Mouse (Mus musculus): ENCODE results near the gene Plekhh2. TPM values are rescaled to one million over a fixed set of nuclear protein-coding genes. Genes with fewer than 3 reads are reported as not detected.

Gene Plekhh2
- total and polyA plus RNA-seq, 3 experiments: 1.4 to 2.0 (median 1.7) TPM

DNA sequence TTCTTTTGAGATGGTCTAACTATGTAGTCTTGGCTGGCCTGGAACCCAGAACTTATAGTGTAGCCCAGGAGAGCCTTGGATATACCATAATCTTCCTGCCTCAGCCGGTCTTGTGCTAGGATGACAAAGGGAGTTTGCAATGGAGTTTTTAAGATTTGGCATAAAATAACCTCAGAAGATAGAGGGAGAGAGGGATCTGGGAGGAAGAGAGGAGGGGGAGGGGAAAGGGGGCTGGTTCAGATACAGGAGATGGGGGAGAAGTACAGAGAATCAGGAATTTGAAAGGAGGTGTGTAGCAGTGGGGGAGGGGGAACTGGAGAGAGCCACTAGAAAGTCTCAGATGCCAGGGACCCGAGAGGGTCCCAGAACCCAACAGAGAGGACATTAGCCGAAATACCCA, 7.7 kb downstream of the Plekhh2 start:
- 84% methylated on average over 3 of the region's 3 CpGs for WGBS
- Histone ChIP-seq H3K9ac (ENCODE audit: low read depth, low read length) (no peak overlapping the region), H3K27me3 (ENCODE audit: control insufficient read depth, insufficient read depth, low read length) (no peaks in the 10 kb centered on the region), H3K79me2 (replicated peaks; ENCODE audit: control insufficient read depth, insufficient read depth, low read length) (no peaks in the 10 kb centered on the region), H3K4me1 (ENCODE audit: control insufficient read depth, insufficient read depth, low read length) (no peaks in the 10 kb centered on the region; the same call in 1 of the 2 replicates), H3K27ac (no peak overlapping the region), H3K36me3 (ENCODE audit: control insufficient read depth, insufficient read depth, low read length) (no peaks in the 10 kb centered on the region), H3K4me3 (no peak overlapping the region)
- intact Hi-C loops (cut with DNase I): no loop called here
- DNase-seq: no peak
- no peak for TF ChIP-seq POLR2A (IDR thresholded peaks at IDR 0.05; ENCODE audit: insufficient read depth, low read depth, low read length)
- no peak for TF ChIP-seq CTCF (IDR thresholded peaks at IDR 0.05)
- no peak for TF ChIP-seq EP300 (IDR thresholded peaks at IDR 0.05; ENCODE audit: insufficient read depth, low read depth, low read length)

GRCm38 (mm10) chr17:84520057-84520456, 8.4 kb downstream of the Plekhh2 start:
- TF ChIP-seq POLR2A (IDR thresholded peaks at IDR 0.05; ENCODE audit: insufficient read depth, low read depth, low read length) (no peak), CTCF (IDR thresholded peaks at IDR 0.05) (no peak), EP300 (IDR thresholded peaks at IDR 0.05; ENCODE audit: insufficient read depth, low read depth, low read length) (no peak)
- Histone ChIP-seq H3K4me1 (ENCODE audit: control insufficient read depth, insufficient read depth, low read length) (no peaks in the 10 kb centered on the region; the same call in 1 of the 2 replicates), H3K36me3 (ENCODE audit: control insufficient read depth, insufficient read depth, low read length) (no peaks in the 10 kb centered on the region), H3K79me2 (replicated peaks; ENCODE audit: control insufficient read depth, insufficient read depth, low read length) (no peaks in the 10 kb centered on the region), H3K27me3 (ENCODE audit: control insufficient read depth, insufficient read depth, low read length) (no peaks in the 10 kb centered on the region), H3K27ac (no peak overlapping the region), H3K9ac (ENCODE audit: low read depth, low read length) (no peak overlapping the region), H3K4me3 (no peak overlapping the region)
- intact Hi-C loops (cut with DNase I): no loop called here
- DNase-seq: no peak

DNA sequence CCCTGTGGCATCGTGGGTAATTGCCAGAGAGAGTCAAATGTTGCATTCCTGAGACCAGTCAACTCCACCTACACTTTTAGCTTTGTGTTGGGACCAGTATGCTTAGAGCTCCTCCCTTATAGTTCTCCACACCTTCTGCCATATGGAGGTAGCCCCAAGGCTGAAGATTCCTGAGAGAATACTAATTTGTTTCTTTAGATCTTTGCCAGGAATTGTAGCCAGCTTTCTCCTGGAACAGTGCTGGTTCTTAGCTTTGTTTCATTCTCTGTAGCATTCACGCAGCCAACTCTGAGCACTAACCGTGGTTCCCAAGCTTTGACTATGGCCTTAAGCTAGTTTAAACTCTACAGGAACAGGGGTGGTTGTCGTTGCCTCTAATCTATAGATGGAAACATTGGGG, 17.7 kb downstream of the Plekhh2 start:
- Histone ChIP-seq H3K27ac (no peak overlapping the region), H3K27me3 (ENCODE audit: control insufficient read depth, insufficient read depth, low read length) (no peaks in the 10 kb centered on the region), H3K4me3 (no peak overlapping the region), H3K9ac (ENCODE audit: low read depth, low read length) (no peak overlapping the region), H3K36me3 (ENCODE audit: control insufficient read depth, insufficient read depth, low read length) (0 out of 2 replicates have a peak, but pooled peaks cover 2% of the 10 kb centered on the region), H3K4me1 (ENCODE audit: control insufficient read depth, insufficient read depth, low read length) (peaks cover 7% of the 10 kb centered on the region), H3K79me2 (replicated peaks; ENCODE audit: control insufficient read depth, insufficient read depth, low read length) (no peaks in the 10 kb centered on the region)
- no peak for TF ChIP-seq POLR2A (IDR thresholded peaks at IDR 0.05; ENCODE audit: insufficient read depth, low read depth, low read length)
- no peak for TF ChIP-seq CTCF (IDR thresholded peaks at IDR 0.05)
- no peak for TF ChIP-seq EP300 (IDR thresholded peaks at IDR 0.05; ENCODE audit: insufficient read depth, low read depth, low read length)
- WGBS: 48% methylated on average over 4 of the region's 4 CpGs
- intact Hi-C loops (cut with DNase I): no loop called here
- no peak for DNase-seq

DNA sequence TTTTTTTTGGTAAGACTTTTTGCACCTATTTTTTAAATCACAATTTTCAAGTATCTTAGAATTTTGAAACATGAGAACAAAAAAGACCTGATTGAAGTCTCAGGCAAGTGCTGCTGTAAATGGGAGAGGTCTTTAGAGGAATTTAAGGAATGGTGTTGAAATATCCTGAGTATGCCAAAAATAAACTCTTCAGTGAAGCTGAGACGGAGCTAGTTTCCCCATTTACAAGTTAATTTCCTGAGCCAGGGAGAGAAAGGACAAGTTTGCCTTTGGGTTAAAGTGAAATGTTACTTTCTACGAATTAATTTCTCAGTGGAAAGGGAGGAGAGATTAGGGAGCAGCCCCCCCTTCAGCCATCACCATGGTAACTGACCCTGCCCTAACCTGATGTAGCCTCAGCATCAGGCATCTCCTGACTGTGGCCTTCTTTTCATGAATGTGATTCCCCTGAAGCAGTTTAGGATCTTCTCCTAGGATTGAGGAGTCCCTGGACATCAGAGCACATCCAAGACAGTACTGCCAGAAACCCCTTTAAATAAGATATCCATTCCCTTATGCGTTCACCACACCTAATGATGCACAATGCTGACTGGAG, 18.6 kb downstream of the Plekhh2 start:
- H3K4me3 ChIP-seq: no peak overlapping the region
- intact Hi-C loops (cut with DNase I): no loop called here
- H3K9ac ChIP-seq (ENCODE audit: low read depth, low read length): no peak overlapping the region
- H3K36me3 ChIP-seq (ENCODE audit: control insufficient read depth, insufficient read depth, low read length): 0 out of 2 replicates have a peak, but pooled peaks cover 2% of the 10 kb centered on the region
- no peak overlapping the region for H3K27ac ChIP-seq
- DNase-seq: no peak
- TF ChIP-seq POLR2A (IDR thresholded peaks at IDR 0.05; ENCODE audit: insufficient read depth, low read depth, low read length) (no peak), EP300 (IDR thresholded peaks at IDR 0.05; ENCODE audit: insufficient read depth, low read depth, low read length) (no peak)
- H3K79me2 ChIP-seq (replicated peaks; ENCODE audit: control insufficient read depth, insufficient read depth, low read length): no peaks in the 10 kb centered on the region
- no peaks in the 10 kb centered on the region for H3K27me3 ChIP-seq (ENCODE audit: control insufficient read depth, insufficient read depth, low read length)
- 43% methylated on average over 3 of the region's 3 CpGs for WGBS
- peaks cover 7% of the 10 kb centered on the region for H3K4me1 ChIP-seq (ENCODE audit: control insufficient read depth, insufficient read depth, low read length)

DNA sequence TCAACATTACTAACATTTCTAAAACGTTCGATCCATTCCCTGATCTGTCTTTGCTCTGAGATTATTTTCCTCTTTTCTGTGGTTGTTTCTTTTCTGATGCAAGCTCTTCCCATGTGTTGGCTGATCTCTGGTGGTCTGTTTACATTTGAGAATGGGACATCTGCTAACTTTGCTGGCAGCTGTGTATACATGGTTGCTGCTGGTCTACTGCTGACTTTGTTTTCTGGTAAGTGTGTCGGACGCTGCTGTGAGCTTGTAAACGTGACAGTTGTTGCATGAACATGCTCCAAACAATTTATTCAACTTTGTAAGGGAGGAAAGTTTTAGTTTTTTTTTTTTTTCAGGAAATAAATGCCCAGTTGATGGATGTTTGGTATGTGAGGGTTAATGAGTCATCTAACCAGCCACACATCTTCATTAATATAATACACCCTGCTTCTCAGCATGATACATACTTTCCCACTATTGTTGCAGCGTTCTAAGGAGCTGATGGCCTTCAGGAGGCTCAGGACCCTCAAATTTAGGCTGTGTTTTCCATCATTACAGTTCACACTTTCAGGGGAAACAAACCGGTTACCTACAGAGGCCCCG, 21.3 kb downstream of the Plekhh2 start:
- WGBS: 72% methylated on average over 8 of the region's 8 CpGs

GRCm38 (mm10) chr17:84533841-84534240, 22.1 kb downstream of the Plekhh2 start:
- H3K27me3 ChIP-seq (ENCODE audit: control insufficient read depth, insufficient read depth, low read length): no peaks in the 10 kb centered on the region
- no peak for DNase-seq
- H3K36me3 ChIP-seq (ENCODE audit: control insufficient read depth, insufficient read depth, low read length): peaks cover 4% of the 10 kb centered on the region; the same call in 1 of the 2 replicates
- intact Hi-C loops (cut with DNase I): no loop called here
- peak overlapping the region; percentile 5; the same call in 1 of the 2 replicates for H3K27ac ChIP-seq
- H3K4me3 ChIP-seq: no peak overlapping the region
- peaks cover 7% of the 10 kb centered on the region for H3K4me1 ChIP-seq (ENCODE audit: control insufficient read depth, insufficient read depth, low read length)
- WGBS: 59% methylated on average over 4 of the region's 4 CpGs
- H3K79me2 ChIP-seq (replicated peaks; ENCODE audit: control insufficient read depth, insufficient read depth, low read length): no peaks in the 10 kb centered on the region
- TF ChIP-seq POLR2A (IDR thresholded peaks at IDR 0.05; ENCODE audit: insufficient read depth, low read depth, low read length) (no peak), EP300 (IDR thresholded peaks at IDR 0.05; ENCODE audit: insufficient read depth, low read depth, low read length) (no peak), CTCF (IDR thresholded peaks at IDR 0.05) (no peak)
- no peak overlapping the region for H3K9ac ChIP-seq (ENCODE audit: low read depth, low read length)

More for the DNA sequence above, 21.3 kb downstream of the Plekhh2 start:
- peaks cover 4% of the 10 kb centered on the region; the same call in 1 of the 2 replicates for H3K36me3 ChIP-seq (ENCODE audit: control insufficient read depth, insufficient read depth, low read length)
- H3K4me1 ChIP-seq (ENCODE audit: control insufficient read depth, insufficient read depth, low read length): peaks cover 7% of the 10 kb centered on the region
- no peak for TF ChIP-seq EP300 (IDR thresholded peaks at IDR 0.05; ENCODE audit: insufficient read depth, low read depth, low read length)
- TF ChIP-seq POLR2A (IDR thresholded peaks at IDR 0.05; ENCODE audit: insufficient read depth, low read depth, low read length): no peak
- TF ChIP-seq CTCF (IDR thresholded peaks at IDR 0.05): no peak
- intact Hi-C loops (cut with DNase I): no loop called here
- no peaks in the 10 kb centered on the region for H3K27me3 ChIP-seq (ENCODE audit: control insufficient read depth, insufficient read depth, low read length)
- no peak for DNase-seq
- H3K79me2 ChIP-seq (replicated peaks; ENCODE audit: control insufficient read depth, insufficient read depth, low read length): no peaks in the 10 kb centered on the region
- H3K9ac ChIP-seq (ENCODE audit: low read depth, low read length): no peak overlapping the region
- H3K4me3 ChIP-seq: no peak overlapping the region
- H3K27ac ChIP-seq: no peak overlapping the region

Data from heart, adult 2 months (tissue).